Mouse (Mus musculus) cerebral cortex, adult 2 months (tissue): ENCODE results near the gene Bad.

Experiments
- WGBS: fragments of 180-500 bp; shearing (Covaris S2); methylation state at CpG from one replicate; pipeline ENCODE4 v1.1.7; 2018; 5-methylcytosine and 5-hydroxymethylcytosine counted together

Bad gene

DNA sequence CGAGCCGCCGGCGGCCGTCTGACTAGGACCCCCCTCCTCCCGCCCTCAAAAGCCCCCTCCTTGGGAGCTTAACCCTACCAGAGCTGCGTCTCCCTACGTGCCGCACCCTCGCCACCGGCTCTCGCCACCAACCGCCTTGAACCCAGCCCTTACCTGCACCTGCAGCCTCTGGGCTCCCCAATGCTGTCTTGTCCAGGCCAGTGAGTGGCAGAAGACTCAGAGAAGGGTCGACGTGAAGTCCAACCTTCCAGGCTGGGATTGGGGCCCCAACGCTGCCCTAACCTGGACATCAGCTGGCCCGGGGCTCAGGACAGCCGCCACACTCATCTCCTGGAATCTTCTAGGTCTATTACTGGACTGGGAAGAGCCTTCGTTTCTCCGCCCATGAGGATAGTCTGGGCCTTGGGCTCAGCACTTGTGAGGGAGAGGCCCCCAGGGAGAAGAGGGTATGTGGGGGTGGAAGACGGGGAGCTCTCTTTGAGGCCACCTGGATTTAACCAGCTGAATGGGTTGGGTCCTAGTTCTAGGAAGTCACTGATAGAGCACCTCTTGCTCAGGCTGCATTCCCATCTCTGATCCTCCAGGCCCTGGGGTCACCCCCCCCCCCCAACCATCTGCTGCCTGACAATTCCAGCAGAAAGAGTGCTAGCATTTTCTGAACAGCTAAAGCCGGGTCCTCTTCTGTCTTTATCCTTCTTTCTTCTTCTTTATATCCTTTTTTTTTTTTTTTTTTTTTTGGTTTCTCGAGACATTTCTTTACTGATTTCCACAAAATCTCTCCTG lies 7.3 kb upstream of the Bad start, which contains the start of gene Kcnk4:
TSS of gene Kcnk4 (minus strand) at position 321 of the 783 bp plus-strand sequence.
- WGBS = 9% methylated on average over 23 of the region's 23 CpGs

DNA sequence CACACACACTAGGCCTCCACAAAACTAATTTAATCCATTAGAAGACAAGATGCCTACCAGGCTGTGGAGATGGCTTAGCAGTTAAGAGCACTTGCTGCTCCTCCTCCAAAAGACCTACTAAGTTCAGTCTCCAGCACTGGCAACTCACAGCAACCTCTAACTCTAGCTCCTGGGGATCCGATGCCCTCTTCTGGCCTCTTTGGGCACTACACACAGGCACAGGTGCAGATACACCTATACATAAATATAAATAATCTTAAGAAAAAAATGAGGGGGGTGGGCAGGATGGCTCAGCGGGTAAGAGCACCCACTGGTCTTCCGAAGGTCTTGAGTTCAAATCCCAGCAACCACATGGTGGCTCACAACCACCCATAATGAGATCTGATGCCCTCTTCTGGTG lies 5.4 kb upstream of the Bad start:
- 23% methylated on average over 3 of the region's 3 CpGs for WGBS

DNA sequence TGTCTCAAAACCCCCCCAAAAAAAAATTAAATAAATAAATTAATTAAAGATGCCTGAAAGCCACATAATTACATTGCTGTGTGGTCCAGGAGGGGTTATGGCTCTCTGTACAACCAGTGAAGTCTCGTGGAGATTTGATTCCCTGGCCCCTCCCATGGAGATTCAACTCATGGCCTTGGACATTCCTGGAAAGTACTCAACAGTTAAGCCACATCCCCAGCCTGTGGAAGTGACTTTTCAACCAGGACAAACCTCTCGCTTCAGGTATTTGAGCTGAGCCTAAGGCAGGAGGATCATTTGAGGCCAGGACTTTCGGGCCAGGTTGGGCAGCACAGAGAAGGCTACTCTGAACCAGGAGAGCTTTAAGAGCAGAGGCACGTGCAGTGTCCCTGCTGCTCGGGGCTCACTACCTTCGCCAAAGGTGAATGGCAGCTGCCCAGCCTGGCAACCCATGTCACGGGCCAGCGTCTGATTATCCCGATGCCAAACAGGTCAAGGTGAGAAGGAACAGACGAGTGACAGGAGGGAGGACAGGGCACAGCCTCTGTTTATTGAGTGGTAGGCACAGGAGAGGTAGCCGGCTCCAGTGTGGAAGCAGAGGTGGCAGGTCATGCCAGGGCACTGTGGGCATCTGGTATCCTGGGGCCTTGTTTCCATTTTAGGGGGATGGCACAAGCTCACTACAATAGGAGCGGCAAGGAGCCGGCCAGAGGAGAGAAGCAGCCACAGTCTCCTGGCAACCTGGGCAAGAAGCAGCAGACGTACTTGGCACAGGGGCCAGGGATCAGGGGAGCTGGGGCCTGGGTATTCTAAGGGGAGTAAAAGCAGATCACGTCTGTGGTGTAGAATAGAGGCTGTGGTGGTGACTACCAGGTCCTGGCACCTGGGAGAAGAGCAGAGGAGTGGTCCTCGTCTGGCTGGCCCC lies 3.9 kb upstream of the Bad start:
- 62% methylated on average over 16 of the region's 16 CpGs for WGBS

DNA sequence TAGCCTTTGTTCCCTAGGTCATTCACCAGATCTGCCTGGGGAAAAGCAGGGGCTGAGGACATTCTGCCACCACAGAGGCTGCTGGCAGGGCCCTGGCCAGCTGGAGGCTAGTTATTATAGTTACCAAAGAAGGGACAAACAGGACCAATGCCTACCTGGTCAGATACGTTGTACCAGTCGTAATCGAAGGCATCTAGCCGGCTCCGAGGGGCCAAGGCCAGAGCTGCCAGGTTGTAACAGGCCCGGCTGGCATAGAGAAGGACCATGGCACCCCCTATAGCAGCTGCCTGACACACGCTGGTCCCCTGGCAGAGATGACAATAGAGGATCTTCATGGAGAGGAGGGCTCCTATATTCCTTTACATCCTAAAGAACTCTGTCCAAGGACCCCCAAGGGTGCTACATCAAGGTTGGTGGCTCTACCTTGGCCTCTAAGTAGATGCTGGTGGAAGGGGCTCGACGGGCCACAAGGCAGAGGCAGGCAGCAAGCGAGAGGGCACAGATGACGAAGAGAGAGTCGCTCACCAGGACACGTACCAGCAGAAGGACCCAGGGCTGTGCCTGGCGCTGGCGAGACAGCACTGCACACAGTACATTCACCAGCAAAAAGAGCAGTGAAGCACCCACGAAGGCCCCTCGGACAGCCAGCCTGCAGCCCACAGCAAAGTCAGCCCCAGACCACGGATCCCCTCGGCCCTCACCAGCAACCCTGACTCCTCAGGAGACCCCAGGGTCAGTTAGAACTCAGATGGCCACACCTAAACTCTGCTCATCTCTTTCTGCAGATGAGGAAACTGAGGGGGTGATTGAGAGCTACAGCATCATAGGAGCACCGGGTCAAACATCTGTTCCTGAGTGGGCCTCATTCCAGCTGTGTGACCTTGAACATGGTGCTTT lies 2.3 kb upstream of the Bad start:
- WGBS = 66% methylated on average over 20 of the region's 20 CpGs

DNA sequence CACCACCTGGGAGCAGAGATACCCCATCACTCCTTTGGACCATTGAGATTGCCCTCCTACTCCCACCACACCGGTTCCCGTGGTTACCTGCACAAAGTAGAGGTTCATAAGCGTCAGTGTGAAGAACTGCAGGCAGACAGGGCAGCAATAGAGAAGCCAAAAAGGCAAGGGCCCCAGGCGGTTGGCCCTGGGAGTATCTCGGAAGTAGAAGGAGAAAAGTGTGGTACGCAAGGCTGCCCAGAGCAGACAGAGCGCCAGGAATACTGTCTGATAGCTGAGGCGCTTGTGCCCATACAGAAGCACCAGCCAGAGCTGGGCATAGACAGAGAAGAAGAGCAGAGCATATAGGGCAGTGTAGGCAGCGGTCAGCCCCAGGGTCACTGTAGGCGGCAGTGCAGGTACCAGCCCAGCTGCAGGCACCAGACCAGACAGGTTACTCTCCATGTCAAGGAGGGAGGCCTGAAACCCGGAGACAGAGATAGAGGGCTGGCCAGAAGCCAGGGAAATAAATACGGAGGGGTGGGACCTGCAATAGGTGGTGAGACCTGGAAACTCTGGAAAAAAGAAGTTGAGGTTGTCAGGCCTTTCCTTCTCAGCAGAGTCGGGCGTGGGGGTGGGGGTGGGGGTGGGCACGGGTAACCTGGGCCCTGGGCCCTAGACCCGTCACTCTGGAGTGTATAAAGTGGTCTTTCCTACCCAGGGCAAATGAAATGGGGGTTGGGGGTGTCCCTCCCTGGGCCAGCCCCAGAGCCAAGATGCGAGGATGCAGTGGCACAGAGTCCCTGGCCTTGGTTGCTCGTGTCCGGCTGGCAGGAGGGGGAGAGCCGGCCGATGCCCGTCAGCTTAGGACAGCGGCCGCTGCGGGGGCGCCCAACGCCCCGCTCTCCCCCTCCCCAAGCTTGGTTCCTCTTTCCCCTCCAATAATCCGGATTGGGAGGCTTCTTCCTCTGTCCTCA lies 987 bp upstream of the Bad start:
- WGBS = 13% methylated on average over 29 of the region's 29 CpGs

DNA sequence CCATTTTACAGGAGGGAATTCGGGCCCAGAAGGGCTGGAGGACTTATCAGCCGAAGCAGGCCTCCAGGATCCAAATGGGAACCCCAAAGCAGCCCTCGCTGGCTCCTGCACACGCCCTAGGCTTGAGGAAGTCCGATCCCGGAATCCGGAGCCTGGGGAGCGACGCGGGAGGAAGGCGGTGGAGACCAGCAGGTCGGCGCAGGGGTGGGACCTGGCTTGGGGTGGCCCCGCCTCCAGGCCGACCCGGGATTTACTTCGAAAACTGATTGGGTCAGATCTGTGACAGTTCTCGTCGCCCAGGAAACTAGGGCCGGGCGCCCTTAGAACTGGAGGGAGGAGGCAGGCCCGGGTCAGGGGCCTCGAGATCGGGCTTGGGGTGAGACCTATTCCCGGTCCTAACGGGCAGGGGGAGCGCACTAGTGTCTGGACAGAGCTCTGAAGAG lies 609 bp downstream of the Bad start, which contains the start of gene Gpr137:
TSS of gene Gpr137 (minus strand) at position 232 of the 443 bp plus-strand sequence.
- WGBS = under 1% methylated on average over 27 of the region's 27 CpGs

DNA sequence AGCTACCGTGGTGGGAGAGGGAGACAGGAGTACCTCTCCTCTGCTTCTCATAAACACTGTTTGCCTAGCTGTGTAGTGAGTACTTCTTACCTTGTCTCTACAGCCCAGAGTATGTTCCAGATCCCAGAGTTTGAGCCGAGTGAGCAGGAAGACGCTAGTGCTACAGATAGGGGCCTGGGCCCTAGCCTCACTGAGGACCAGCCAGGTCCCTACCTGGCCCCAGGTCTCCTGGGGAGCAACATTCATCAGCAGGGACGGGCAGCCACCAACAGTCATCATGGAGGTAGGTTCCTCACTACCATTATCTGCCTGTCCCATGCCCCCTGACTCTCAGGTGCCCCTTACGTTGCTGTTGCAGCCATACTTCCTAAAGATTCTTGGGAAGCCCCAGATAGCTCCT lies 1.1 kb downstream of the Bad start:
- WGBS = 26% methylated on average over 5 of the region's 5 CpGs

DNA sequence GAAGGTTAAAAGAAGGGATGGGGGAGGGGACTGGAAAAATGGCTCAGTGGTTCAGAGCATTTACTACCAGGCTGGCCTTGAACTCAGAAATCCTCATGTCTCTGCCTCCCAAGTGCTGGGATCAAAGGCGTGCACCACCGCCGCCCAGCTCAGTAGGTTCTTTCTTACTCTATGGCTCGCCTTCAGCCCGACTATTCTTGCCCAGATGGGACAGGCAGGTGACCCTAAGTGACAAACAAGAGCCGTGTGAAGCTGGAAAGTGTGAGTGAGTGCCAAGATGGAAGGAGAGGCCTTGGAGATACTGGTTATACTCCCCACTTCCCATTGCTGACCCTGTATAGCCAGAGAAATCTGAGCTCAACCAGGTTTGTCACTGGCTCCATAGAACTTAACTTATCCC lies 2.0 kb downstream of the Bad start:
- 88% methylated on average over 6 of the region's 6 CpGs for WGBS

DNA sequence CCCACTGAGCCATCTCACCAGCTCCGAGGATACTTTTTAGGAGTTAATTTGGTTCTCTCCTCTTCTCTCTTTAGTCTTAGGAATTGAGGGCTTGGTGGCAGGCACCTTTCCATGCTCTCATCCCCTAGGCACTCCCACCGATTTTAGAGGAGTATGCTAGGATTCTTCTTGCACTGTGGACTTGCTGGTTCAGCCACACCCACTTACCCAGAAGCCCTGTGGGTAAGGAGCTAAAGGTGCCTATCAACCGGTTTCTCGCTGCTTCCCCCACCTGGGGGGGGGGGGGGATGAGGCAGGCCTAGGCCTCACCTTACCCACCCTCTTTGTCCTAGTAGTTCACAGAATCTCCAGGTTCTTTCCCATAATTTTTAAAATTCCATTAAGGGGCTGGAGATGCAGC lies 6.1 kb downstream of the Bad start:
- 62% methylated on average over 4 of the region's 4 CpGs for WGBS

DNA sequence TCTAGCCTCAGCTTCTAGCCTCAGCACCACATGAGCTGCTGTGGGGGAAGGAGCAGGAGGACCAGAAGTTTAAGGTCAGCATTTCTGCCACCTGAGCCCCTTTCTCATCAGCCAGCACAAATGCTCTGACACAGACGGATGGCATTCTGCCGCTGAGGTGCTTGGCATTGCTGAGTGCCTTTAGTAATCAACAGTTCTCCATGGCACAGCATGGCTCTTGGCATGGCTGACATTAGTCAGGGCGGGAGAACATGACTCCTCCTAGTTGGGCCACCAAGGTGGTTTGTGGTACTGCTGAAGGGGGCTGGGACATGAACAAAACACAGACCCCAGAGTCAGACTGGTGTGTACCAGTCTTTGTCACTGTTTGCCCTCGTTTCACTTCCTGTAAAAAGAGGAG lies 6.5 kb downstream of the Bad start:
- 64% methylated on average over 4 of the region's 4 CpGs for WGBS

DNA sequence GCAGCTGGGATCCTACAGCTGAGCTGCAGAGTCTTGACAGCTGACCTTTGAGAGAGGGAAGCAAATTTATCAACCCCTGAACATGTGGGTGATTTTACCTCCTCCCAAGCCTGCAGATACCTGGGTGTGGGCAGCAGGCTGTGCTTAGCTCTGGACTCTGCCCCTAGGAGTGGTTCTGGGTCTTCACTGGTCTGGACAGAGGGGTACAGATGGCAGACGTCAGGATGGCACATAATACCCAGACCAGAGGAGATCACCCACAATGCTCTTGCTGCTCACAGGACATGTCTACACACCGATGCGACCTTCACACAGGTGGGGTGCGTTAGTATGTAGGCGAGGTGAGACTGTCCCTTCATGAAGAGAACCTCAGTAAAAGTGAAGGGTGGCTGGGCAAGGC lies 7.9 kb downstream of the Bad start:
- WGBS = 94% methylated on average over 5 of the region's 5 CpGs

DNA sequence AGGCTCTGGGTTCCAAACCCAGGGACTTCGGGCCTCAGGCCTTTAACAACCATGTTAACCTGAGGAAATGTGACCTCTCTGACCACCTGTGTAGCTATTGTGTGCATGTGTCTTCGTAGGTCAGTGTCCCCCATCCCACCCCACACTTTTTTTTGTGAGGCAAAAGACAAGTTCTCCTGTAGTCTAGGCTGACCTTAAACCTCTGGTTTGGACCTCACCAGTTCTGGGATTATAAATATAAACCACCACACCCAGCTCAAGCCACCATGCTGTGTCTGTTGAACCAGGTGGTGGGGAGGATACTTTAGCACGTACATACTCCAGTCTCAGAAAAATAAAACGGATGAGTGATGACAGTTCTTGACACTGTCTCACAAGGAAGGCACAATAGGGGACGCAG lies 8.3 kb downstream of the Bad start:
- 46% methylated on average over 5 of the region's 5 CpGs for WGBS

DNA sequence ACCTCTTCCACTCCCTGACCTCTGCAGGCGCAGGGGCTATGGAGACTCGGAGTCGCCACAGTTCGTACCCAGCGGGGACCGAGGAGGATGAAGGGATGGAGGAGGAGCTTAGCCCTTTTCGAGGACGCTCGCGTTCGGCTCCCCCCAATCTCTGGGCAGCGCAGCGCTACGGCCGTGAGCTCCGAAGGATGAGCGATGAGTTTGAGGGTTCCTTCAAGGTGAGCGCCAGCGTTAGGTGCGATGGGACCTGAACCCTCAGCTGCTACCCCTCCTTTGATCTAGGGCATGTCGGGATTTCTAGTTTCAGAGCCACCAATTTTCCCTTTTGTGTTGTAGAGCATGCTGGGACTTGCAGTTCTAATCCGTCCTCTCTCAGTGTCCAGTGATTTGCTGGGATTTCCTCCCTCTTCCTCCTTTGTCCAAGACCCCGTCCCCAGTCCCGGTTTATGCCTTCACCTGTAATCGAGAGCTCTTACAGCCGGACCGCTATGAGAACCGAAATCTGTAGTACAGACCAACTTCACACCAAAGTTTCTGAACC lies 9.0 kb downstream of the Bad start:
- under 1% methylated on average over 28 of the region's 28 CpGs for WGBS

DNA sequence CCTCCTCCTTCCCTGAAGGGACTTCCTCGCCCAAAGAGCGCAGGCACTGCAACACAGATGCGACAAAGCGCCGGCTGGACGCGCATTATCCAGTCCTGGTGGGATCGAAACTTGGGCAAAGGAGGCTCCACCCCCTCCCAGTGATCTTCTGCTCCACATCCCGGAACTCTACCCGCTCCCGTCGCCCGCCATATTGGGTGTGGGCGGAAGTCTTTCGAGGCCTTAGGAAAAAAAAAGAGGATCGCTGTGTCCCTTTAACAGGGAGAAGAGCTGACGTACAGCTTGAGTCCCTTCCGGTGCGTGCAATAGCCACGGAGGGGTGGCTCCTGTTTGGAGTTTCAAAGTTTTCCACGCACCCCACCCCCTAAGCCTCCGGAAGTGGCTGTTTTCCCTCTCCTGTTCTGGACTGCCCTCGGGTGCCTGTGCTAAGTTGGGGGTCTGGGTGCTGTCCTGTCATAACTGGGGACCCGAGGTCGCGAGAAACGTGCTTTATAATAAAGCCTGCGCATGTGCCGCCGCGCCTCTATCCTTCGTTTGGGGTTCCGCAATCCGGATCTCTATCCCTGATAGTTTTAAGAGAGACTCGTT lies 9.8 kb downstream of the Bad start:
- WGBS = under 1% methylated on average over 35 of the region's 35 CpGs

DNA sequence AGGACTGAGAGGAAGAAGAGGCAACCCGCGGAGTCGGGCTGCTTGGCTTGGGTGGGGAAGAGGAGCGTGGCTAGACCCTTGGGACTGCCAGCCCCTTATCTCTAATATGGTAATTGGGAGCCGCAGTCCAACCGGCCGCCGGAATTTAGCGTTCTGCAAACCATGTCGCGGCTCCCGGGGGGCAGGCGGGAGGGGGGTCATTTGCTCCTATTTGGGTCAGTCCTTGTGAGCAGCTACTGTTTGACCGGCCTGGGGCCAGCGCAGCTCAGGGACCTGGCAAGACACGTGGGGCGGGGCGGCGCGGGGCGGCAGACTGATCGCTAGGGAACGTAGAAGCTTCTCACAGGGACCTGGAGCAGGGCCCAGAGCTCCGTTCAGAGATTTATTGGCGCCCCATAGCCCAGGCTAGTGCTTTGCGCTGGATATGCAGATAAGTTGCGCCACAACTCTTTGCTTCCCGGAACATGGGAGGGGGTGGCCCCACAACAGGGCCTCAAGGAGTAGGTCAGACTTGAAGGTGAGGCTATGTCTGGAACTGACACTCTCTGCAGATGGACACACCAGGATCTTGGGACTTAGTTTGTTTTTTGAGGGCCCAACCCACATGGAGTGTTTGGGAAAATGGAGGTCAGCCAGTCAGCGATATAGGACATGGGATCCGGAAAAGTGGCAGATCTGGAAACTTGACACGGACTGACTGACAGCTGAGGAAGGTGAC lies 10.5 kb downstream of the Bad start:
- WGBS = 3% methylated on average over 31 of the region's 31 CpGs

DNA sequence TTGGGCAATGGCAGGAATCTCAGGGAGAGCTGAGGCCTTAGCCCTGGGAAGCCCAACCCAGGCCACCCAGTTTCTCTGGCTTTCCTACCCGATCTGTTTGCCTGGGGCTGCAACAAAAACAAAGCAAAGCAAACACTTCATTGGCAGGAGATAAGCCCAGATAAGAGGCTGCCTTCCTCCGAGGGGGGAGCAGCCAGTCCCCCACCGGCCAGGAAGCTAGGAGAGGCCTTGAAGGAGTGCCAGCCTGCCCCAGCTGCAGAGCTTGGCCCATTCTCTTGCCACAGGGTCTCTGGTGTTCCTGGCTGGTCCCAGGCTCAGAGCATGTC lies 11.0 kb downstream of the Bad start:
- WGBS = 12% methylated on average over 3 of the region's 3 CpGs

DNA sequence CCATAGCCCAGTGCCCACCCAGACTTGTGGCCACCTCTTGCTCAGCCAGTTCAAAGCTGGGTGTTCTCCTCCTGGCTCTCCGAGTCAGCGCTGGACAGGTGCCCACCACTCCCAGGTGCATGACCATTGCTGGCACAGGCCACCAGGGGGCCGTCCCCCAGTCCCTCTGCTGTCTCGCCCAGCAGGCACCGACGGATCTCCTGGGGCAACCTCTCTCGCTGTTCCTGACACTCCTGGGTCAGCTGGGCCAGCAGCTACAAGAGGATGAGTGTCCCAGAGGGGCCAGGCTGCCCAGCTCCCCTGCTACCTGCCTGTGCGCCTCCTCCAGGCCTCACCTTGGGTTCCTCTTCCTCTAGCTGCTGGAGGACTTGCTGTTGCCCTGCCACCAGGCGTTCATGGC lies 12.4 kb downstream of the Bad start:
- WGBS = 56% methylated on average over 9 of the region's 9 CpGs

DNA sequence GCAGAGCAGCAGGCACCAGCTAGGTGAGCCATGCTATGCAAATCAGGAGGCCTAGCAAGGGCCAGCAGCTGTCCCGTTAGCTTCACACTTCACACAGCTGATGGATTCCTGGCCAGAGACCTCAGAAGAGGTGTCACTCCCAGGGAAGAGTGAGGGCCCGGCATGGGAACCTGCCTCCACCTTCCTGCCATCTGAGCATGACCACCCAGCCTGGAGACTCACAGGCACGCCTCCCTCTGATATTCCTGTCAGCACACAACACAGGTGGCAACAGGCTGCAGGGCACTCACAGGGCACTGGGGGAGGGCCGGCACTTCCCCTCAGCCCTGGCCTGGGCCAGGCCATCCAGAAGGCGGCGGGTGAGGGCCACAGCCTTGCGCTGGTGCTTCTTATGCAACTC lies 13.8 kb downstream of the Bad start:
- WGBS = 89% methylated on average over 7 of the region's 7 CpGs

DNA sequence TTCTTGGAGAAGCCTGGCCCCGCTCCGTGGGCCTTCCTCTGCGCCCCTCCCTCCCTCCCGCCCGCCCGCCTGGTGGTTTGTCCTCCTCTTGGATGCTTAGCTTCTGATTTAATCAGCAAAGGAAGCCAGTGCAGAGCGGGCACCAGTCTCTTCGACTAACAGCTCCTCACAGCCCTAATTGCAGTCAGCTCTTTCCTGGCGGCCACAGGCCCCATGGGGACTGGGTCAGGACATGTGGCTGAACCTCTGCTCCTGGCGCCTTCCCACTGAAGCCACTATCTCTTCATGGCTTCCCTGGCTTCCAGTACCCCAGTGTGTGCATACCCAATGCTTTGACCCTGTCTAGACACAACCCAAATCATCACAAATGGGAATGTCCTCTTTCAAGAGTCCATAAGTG lies 14.8 kb downstream of the Bad start:
- 89% methylated on average over 10 of the region's 10 CpGs for WGBS
